Mouse (Mus musculus): ENCODE measurements around the gene Itprid1.

DNA sequence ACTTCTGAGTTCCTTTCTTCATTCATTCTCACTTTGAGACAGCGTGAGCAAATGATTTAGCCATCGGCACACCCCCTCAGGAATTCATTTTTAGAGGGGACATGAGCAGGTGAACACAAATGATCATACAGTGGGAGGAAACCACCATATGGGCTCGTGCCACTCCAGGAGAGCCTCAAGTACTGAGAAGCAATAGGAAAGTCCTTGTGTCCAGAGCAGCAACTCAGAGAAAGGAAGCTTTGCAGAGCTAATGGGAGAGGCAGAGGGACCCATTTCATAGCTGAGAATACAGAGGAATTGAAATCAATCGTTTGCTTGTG lies 32.1 kb upstream of the Itprid1 start:
- TF ChIP-seq POLR2A (IDR thresholded peaks at IDR 0.05; ENCODE audit: insufficient read depth, low read depth, low read length) (no peak), CTCF (IDR thresholded peaks at IDR 0.05; ENCODE audit: insufficient read depth, low read depth, low read length) (no peak)
